Mouse (Mus musculus): ENCODE data around the gene Josd2. TPM values are rescaled to one million over a fixed set of nuclear protein-coding genes. Genes with fewer than 3 reads are reported as not detected.

Gene Josd2
- polyA plus RNA-seq (2012; rRNA removed), result 164 and 175 TPM in 2 replicates

DNA sequence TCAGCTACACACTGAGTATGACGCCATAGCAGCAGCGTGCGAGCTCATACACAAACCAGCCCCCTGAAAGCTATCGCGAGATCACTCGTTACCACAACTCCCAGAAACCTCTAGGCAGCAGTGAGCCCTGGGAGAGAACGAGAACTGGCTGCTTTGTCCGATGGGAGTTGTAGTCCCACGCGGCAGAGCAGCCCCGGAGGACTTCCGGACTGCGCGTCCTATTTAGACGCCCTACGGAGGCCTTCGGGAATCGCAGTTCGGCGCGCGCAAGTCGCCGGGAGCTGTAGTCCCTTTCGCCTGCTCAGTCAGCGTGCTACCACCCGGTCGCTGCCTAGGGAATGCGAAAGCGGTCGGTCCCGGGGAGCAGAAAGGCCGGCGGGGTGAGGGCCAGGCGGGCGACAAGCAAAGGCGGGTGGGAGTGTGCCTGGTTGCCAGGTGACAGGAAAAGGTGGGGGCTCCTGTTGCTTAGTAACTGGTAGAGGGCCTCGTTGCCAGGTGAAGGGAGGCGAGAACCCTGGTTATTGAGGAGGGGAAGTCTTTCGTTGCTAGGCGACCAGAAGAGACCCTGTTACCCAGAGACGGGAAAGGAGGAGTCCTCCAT, at the start of gene Josd2:
Gene Josd2, plus strand, starts transcription at position 170 of the 601 bp plus-strand sequence.
- Histone ChIP-seq H3K4me1 (ENCODE audit: control insufficient read depth, insufficient read depth, low read length) (peaks cover 9% of the 10 kb centered on the region), H3K4me3 (replicated peaks; ENCODE audit: extremely low read depth, low read depth, low read length) (peak within 1 kb of the TSS; percentile 65)
- TF ChIP-seq POLR2A (IDR thresholded peaks at IDR 0.05; ENCODE audit: borderline replicate concordance, extremely low read depth, low read depth, low read length), result peak; percentile 77; the same call in 1 of the 2 replicates
- TF ChIP-seq CTCF (IDR thresholded peaks at IDR 0.05; ENCODE audit: insufficient read depth, low read length), result no peak
- peak; percentile 89 for DNase-seq
- under 1% methylated on average over 42 of the region's 42 CpGs for WGBS

DNA sequence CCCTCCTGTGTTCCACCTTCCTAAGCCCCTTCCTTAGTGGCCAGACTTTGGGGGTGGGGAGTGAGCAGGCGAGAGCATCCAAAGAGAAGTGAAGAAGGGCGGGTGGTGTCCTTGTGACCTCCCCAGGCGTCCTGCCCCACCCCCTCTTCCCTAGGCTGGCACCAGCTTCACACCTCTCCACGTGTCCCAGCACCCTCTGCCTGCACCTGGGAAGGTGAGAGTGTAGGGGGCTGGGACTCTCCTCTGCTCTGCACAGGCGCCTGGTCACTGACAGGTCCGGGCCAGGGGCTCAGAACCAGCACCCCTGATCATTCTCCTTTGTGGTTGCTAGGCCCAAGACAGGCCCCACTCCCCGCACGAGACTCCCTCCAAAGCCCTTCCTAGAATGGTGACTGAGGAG, 40.1 kb upstream of the Josd2 start:
- no peak for DNase-seq
- H3K4me1 ChIP-seq (ENCODE audit: control insufficient read depth, insufficient read depth, low read length), result no peaks in the 10 kb centered on the region
- TF ChIP-seq CTCF (IDR thresholded peaks at IDR 0.05; ENCODE audit: insufficient read depth, low read length) (no peak), POLR2A (IDR thresholded peaks at IDR 0.05; ENCODE audit: borderline replicate concordance, extremely low read depth, low read depth, low read length) (no peak)
- no peak overlapping the region for H3K4me3 ChIP-seq (replicated peaks; ENCODE audit: extremely low read depth, low read depth, low read length)
- WGBS, result 20% methylated on average over 8 of the region's 8 CpGs

- no peak for DNase-seq
- WGBS, result 6% methylated on average over 20 of the region's 38 CpGs
- Histone ChIP-seq H3K4me1 (ENCODE audit: control insufficient read depth, insufficient read depth, low read length) (no peaks in the 10 kb centered on the region), H3K4me3 (replicated peaks; ENCODE audit: extremely low read depth, low read depth, low read length) (no peak overlapping the region)
- TF ChIP-seq POLR2A (IDR thresholded peaks at IDR 0.05; ENCODE audit: borderline replicate concordance, extremely low read depth, low read depth, low read length), result no peak
These were observed 39.4 kb upstream of the Josd2 start for GRCm38 (mm10) chr7:44428171-44428950.

GRCm38 (mm10) chr7:44428968-44429521, 38.7 kb upstream of the Josd2 start, which contains the start of gene Lrrc4b:
Gene Lrrc4b (plus strand): TSS chr7:44429018.
- H3K4me3 ChIP-seq (replicated peaks; ENCODE audit: extremely low read depth, low read depth, low read length), result no peak within 1 kb of the TSS
- TF ChIP-seq CTCF (IDR thresholded peaks at IDR 0.05; ENCODE audit: insufficient read depth, low read length) (no peak), POLR2A (IDR thresholded peaks at IDR 0.05; ENCODE audit: borderline replicate concordance, extremely low read depth, low read depth, low read length) (no peak)
- no peaks in the 10 kb centered on the region for H3K4me1 ChIP-seq (ENCODE audit: control insufficient read depth, insufficient read depth, low read length)
- WGBS, result 3% methylated on average over 61 of the region's 69 CpGs
- no peak for DNase-seq

GRCm38 (mm10) chr7:44429534-44430488, 38.0 kb upstream of the Josd2 start:
- TF ChIP-seq POLR2A (IDR thresholded peaks at IDR 0.05; ENCODE audit: borderline replicate concordance, extremely low read depth, low read depth, low read length), result no peak
- no peak for TF ChIP-seq CTCF (IDR thresholded peaks at IDR 0.05; ENCODE audit: insufficient read depth, low read length)
- no peak for DNase-seq
- Histone ChIP-seq H3K4me1 (ENCODE audit: control insufficient read depth, insufficient read depth, low read length) (no peaks in the 10 kb centered on the region), H3K4me3 (replicated peaks; ENCODE audit: extremely low read depth, low read depth, low read length) (no peak overlapping the region)
- 8% methylated on average over 32 of the region's 32 CpGs for WGBS

- DNase-seq, result no peak
- no peak overlapping the region for H3K4me3 ChIP-seq (replicated peaks; ENCODE audit: extremely low read depth, low read depth, low read length)
- no peak for TF ChIP-seq POLR2A (IDR thresholded peaks at IDR 0.05; ENCODE audit: borderline replicate concordance, extremely low read depth, low read depth, low read length)
- no peak for TF ChIP-seq CTCF (IDR thresholded peaks at IDR 0.05; ENCODE audit: insufficient read depth, low read length)
- 63% methylated on average over 6 of the region's 6 CpGs for WGBS
- no peaks in the 10 kb centered on the region for H3K4me1 ChIP-seq (ENCODE audit: control insufficient read depth, insufficient read depth, low read length)
These were observed 35.2 kb upstream of the Josd2 start for GRCm38 (mm10) chr7:44432550-44432949.

GRCm38 (mm10) chr7:44433371-44433770, 34.4 kb upstream of the Josd2 start:
- H3K4me3 ChIP-seq (replicated peaks; ENCODE audit: extremely low read depth, low read depth, low read length), result no peak overlapping the region
- DNase-seq, result no peak
- no peak for TF ChIP-seq POLR2A (IDR thresholded peaks at IDR 0.05; ENCODE audit: borderline replicate concordance, extremely low read depth, low read depth, low read length)
- no peak for TF ChIP-seq CTCF (IDR thresholded peaks at IDR 0.05; ENCODE audit: insufficient read depth, low read length)
- WGBS, result 12% methylated on average over 7 of the region's 7 CpGs
- no peaks in the 10 kb centered on the region for H3K4me1 ChIP-seq (ENCODE audit: control insufficient read depth, insufficient read depth, low read length)

GRCm38 (mm10) chr7:44434089-44434488, 33.7 kb upstream of the Josd2 start:
- H3K4me3 ChIP-seq (replicated peaks; ENCODE audit: extremely low read depth, low read depth, low read length), result no peak overlapping the region
- no peak for TF ChIP-seq POLR2A (IDR thresholded peaks at IDR 0.05; ENCODE audit: borderline replicate concordance, extremely low read depth, low read depth, low read length)
- TF ChIP-seq CTCF (IDR thresholded peaks at IDR 0.05; ENCODE audit: insufficient read depth, low read length), result no peak
- H3K4me1 ChIP-seq (ENCODE audit: control insufficient read depth, insufficient read depth, low read length), result no peaks in the 10 kb centered on the region
- 64% methylated on average over 9 of the region's 9 CpGs for WGBS
- no peak for DNase-seq

DNA sequence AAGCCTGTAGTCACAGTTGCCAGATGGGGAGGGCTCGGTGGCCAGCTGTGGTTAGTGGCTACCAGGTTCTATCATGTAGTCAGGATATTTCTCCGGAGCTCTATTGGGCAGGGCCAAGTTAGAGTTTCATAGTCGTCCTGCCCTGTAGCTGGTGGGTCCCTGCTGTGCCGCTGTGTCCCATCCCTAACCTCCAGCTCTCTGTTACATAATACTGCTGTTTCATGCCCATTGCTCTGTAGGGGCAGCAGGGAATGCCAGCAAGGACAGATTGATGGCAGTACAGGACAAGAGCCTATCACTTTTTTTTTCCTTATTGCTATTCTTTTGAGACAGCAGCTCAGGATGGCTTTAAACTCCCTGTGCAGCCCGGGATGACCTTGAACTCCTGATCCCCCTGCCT, 32.0 kb upstream of the Josd2 start:
- WGBS, result 67% methylated on average over 5 of the region's 5 CpGs
- no peaks in the 10 kb centered on the region for H3K4me1 ChIP-seq (ENCODE audit: control insufficient read depth, insufficient read depth, low read length)
- no peak overlapping the region for H3K4me3 ChIP-seq (replicated peaks; ENCODE audit: extremely low read depth, low read depth, low read length)
- TF ChIP-seq CTCF (IDR thresholded peaks at IDR 0.05; ENCODE audit: insufficient read depth, low read length) (no peak), POLR2A (IDR thresholded peaks at IDR 0.05; ENCODE audit: borderline replicate concordance, extremely low read depth, low read depth, low read length) (no peak)
- no peak for DNase-seq

Data from lung, adult 2 months (tissue).